Mouse (Mus musculus) MN1 (cell line): ENCODE data around the gene Rab7.

Experiments
- DNase-seq: peaks from one replicate; pipeline ENCODE4 v3.0.0-alpha.2; 2016; ENCODE audit warnings: low spot score

The Rab7 gene

GRCm38 (mm10) chr6:88044577-88045405 lies at the start of gene Rab7:
Gene Rab7 (minus strand): TSS chr6:88045270.
- peak; percentile 96 for DNase-seq

- DNase-seq, result no peak
Observed at GRCm38 (mm10) chr6:88088971-88089370, 43.9 kb upstream of the Rab7 start.

GRCm38 (mm10) chr6:88084278-88085151 lies 39.4 kb upstream of the Rab7 start, which contains the start of gene Rpn1:
Gene Rpn1 (plus strand): TSS chr6:88084482.
- peak; percentile 93 for DNase-seq

GRCm38 (mm10) chr6:88083672-88084071 lies 38.6 kb upstream of the Rab7 start:
- DNase-seq, result no peak

GRCm38 (mm10) chr6:88083095-88083494 lies 38.0 kb upstream of the Rab7 start:
- no peak for DNase-seq

- DNase-seq, result no peak
Observed at GRCm38 (mm10) chr6:88075960-88076517, 31.0 kb upstream of the Rab7 start.

GRCm38 (mm10) chr6:88074752-88075554 lies 29.9 kb upstream of the Rab7 start:
- DNase-seq, result peak; percentile 99

- no peak for DNase-seq
Observed at GRCm38 (mm10) chr6:88071216-88071615, 26.1 kb upstream of the Rab7 start.

GRCm38 (mm10) chr6:88070468-88070867 lies 25.4 kb upstream of the Rab7 start:
- no peak for DNase-seq

- no peak for DNase-seq
Observed at GRCm38 (mm10) chr6:88068739-88069138, 23.7 kb upstream of the Rab7 start.

- DNase-seq, result no peak
Observed at GRCm38 (mm10) chr6:88067722-88068121, 22.7 kb upstream of the Rab7 start.

- no peak for DNase-seq
Observed at GRCm38 (mm10) chr6:88065968-88066367, 20.9 kb upstream of the Rab7 start.

GRCm38 (mm10) chr6:88065116-88065515 lies 20.0 kb upstream of the Rab7 start:
- DNase-seq, result peak; percentile 32

- DNase-seq, result no peak
Observed at GRCm38 (mm10) chr6:88064072-88064642, 19.1 kb upstream of the Rab7 start.

- no peak for DNase-seq
Observed at GRCm38 (mm10) chr6:88062398-88062797, 17.3 kb upstream of the Rab7 start.

- no peak for DNase-seq
Observed at GRCm38 (mm10) chr6:88061406-88061805, 16.3 kb upstream of the Rab7 start.

- DNase-seq, result no peak
Observed at GRCm38 (mm10) chr6:88060602-88061001, 15.5 kb upstream of the Rab7 start.

GRCm38 (mm10) chr6:88059903-88060302 lies 14.8 kb upstream of the Rab7 start:
- DNase-seq, result no peak

- no peak for DNase-seq
Observed at GRCm38 (mm10) chr6:88056866-88057265, 11.8 kb upstream of the Rab7 start.

- no peak for DNase-seq
Observed at GRCm38 (mm10) chr6:88055663-88056062, 10.6 kb upstream of the Rab7 start.

GRCm38 (mm10) chr6:88054081-88054835 lies 9.2 kb upstream of the Rab7 start:
- no peak for DNase-seq
